In genomic region chr8:19934274-19934673, GRCm38 (mm10) we compare ENCODE assay signal across 13 mouse cellular contexts. TPM values are rescaled to one million over a fixed set of nuclear protein-coding genes. Genes with fewer than 3 reads are reported as not detected.
DNase-seq lines count a peak whose midpoint lies in the region.
"Had no signal": no experiment of that assay in that cellular context is flagged by ENCODE, and none has a peak within 500 bp of the region (broad histone marks: within the 10 kb centered on the region; RNA-seq: fewer than 3 reads in every experiment).

No protein-coding gene starts in this region.

- DNase-seq in CD8-positive naive resting alpha-beta T cell, adult 2 months (ENCODE audit: low read depth in 2 of 2, low spot score in 2 of 2), result peak; percentile 4 to 14
- peak; percentile 9 for DNase-seq in cerebellum, adult 8-10 months
- DNase-seq in heart, adult 18-20 months, result peak; percentile 6 to 9
- peak; percentile 10 for DNase-seq in heart, postnatal 4 days
- peak; percentile 2 for DNase-seq in lung, postnatal 25 days (ENCODE audit: low spot score)
- peak; percentile 5 for DNase-seq in ovary, postnatal 36 days (ENCODE audit: low spot score)
- DNase-seq in thymus, postnatal 25 days, result peak; percentile 3

RNA-seq across cellular contexts. Expression of gene Gm31371, which starts 31.1 kb away (rescaled TPM):
- not detected for total RNA-seq in heart, adult 18-20 months (2021)
- under 1 TPM; 0.14 to 0.38 TPM for total RNA-seq in heart, postnatal 4 days (2021)
- total RNA-seq: adrenal gland, postnatal 4 days; common myeloid progenitor, adult 5-6 weeks; gastrocnemius, postnatal 36 days; hematopoietic stem cell, adult 5-6 weeks; liver, adult 2 months; midbrain, postnatal 0 days had no signal

Comparison
In these comparisons a context has a peak if more than half of its experiments do, and no peak if none do; other contexts are left out.
1. Peak in every context shown above with its lines: DNase-seq.